15 mouse cellular contexts compared by ENCODE assay signal in the genomic region with DNA sequence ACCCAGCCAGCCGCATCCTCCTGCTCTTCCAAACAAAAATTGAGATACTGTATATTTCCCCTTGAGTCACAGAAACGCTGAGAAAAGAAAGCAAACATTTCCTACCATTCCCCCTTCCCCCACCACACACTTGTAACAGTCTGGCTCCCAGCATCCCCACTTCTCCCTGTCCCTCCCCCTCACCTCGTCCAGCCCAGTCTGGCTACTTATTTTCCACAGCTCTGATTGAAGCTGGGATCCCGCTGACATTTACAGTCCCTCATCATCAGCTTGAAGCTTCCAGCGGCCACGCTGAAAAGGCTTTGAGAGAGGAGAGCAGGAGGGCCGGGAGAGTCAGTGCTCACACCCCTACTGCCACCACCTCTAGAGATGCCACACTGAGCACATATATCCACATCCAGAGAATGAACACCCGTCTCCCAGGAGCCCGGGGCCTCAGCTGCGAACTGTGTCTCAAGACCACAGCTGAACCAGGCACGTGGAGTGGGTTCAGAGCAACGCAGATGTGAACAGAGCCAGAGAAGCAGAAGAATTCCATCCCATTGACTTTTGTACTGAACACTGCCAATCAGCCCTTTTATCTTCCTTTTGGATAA.
DNase-seq lines count a peak whose midpoint lies in the region; ATAC-seq lines count a peak whose summit lies in the region.
"Had no signal": no experiment of that assay in that cellular context is flagged by ENCODE, and none has a peak within 500 bp of the region (broad histone marks: within the 10 kb centered on the region; RNA-seq: fewer than 3 reads in every experiment).

No protein-coding gene starts in this region.

- DNase-seq in brain, adult 2 months (ENCODE audit: low read depth, low spot score) = peak; percentile 51
- no peak for DNase-seq in embryonic facial prominence, embryonic 10.5 days (ENCODE audit: low spot score)
- peak; percentile 45 for DNase-seq in hindbrain, embryonic 11.5 days (ENCODE audit: low spot score)
- peak; percentile 63 for DNase-seq in midbrain, embryonic 14.5 days
- no peak for DNase-seq in adrenal gland, adult 2 months
- DNase-seq in kidney, adult 8-10 months = no peak
- DNase-seq: cerebellum, adult 11-12 months; gastrocnemius, postnatal 10 days; heart, postnatal 36 days; kidney, adult 9 months; layer of hippocampus, adult 9-11 months; liver, embryonic 13.5 days; thymus, postnatal 14 days had no signal

- H3K36me3 ChIP-seq in embryonic facial prominence, embryonic 10.5 days (replicated peaks) = no peaks in the 10 kb centered on the region
- no peaks in the 10 kb centered on the region for H3K36me3 ChIP-seq in hindbrain, embryonic 11.5 days (ENCODE audit: control insufficient read depth, insufficient read depth, low read length)
- H3K36me3 ChIP-seq in midbrain, embryonic 14.5 days (ENCODE audit: control insufficient read depth, insufficient read depth, low read length) = no peaks in the 10 kb centered on the region
- H3K36me3 ChIP-seq: liver, embryonic 13.5 days; stomach, embryonic 15.5 days had no signal

- H3K4me1 ChIP-seq in embryonic facial prominence, embryonic 10.5 days = peaks cover 80% of the 10 kb centered on the region
- H3K4me1 ChIP-seq in hindbrain, embryonic 11.5 days (replicated peaks; ENCODE audit: control insufficient read depth, insufficient read depth, low read length) = peaks cover 22% of the 10 kb centered on the region
- peaks cover 49% of the 10 kb centered on the region for H3K4me1 ChIP-seq in midbrain, embryonic 14.5 days (ENCODE audit: control insufficient read depth, insufficient read depth, low read length)
- H3K4me1 ChIP-seq: liver, embryonic 13.5 days; stomach, embryonic 15.5 days had no signal

- no peak overlapping the region for H3K4me3 ChIP-seq in embryonic facial prominence, embryonic 10.5 days
- H3K4me3 ChIP-seq in hindbrain, embryonic 11.5 days (ENCODE audit: low read depth, low read length) = no peak overlapping the region
- H3K4me3 ChIP-seq in midbrain, embryonic 14.5 days (replicated peaks; ENCODE audit: low read depth, low read length) = no peak overlapping the region
- H3K4me3 ChIP-seq: liver, embryonic 13.5 days; stomach, embryonic 15.5 days had no signal

- ATAC-seq in hindbrain, embryonic 11.5 days (ENCODE audit: low FRiP score) = peak; percentile 62
- peak; percentile 24; the same call in 1 of the 2 replicates for ATAC-seq in midbrain, embryonic 14.5 days (ENCODE audit: low FRiP score, low TSS enrichment)
- no peak for ATAC-seq in monocyte, adult 5-6 weeks (replicated peaks; ENCODE audit: insufficient number of reproducible peaks, low FRiP score, low TSS enrichment, poor library complexity, severe bottlenecking)

- H3K9ac ChIP-seq in hindbrain, embryonic 11.5 days (ENCODE audit: low read depth, low read length) = no peak overlapping the region
- no peak overlapping the region for H3K9ac ChIP-seq in midbrain, embryonic 14.5 days (replicated peaks; ENCODE audit: low read length)
- H3K9ac ChIP-seq: liver, embryonic 13.5 days; stomach, embryonic 15.5 days had no signal

- H3K27ac ChIP-seq in embryonic facial prominence, embryonic 10.5 days (replicated peaks) = peak overlapping the region; percentile 57
- H3K27ac ChIP-seq in hindbrain, embryonic 11.5 days (ENCODE audit: low read depth, low read length) = peak overlapping the region; percentile 43
- H3K27ac ChIP-seq in midbrain, embryonic 14.5 days (replicated peaks; ENCODE audit: low read depth, low read length) = peak overlapping the region; percentile 67
- H3K27ac ChIP-seq: liver, embryonic 13.5 days; stomach, embryonic 15.5 days had no signal

- no peaks in the 10 kb centered on the region for H3K9me3 ChIP-seq in embryonic facial prominence, embryonic 10.5 days
- no peaks in the 10 kb centered on the region for H3K9me3 ChIP-seq in hindbrain, embryonic 11.5 days (ENCODE audit: control insufficient read depth, low read length)
- no peaks in the 10 kb centered on the region for H3K9me3 ChIP-seq in midbrain, embryonic 14.5 days (ENCODE audit: control insufficient read depth, low read length)
- H3K9me3 ChIP-seq: liver, embryonic 13.5 days; stomach, embryonic 15.5 days had no signal

- H3K4me2 ChIP-seq in hindbrain, embryonic 11.5 days (replicated peaks; ENCODE audit: low read depth, low read length) = no peak overlapping the region
- no peak overlapping the region for H3K4me2 ChIP-seq in midbrain, embryonic 14.5 days (ENCODE audit: low read length)
- H3K4me2 ChIP-seq: liver, embryonic 13.5 days; stomach, embryonic 15.5 days had no signal

- WGBS in embryonic facial prominence, embryonic 10.5 days = 37% methylated on average over 12 of the region's 12 CpGs
- WGBS in hindbrain, embryonic 11.5 days = 13% methylated on average over 12 of the region's 12 CpGs
- 18% methylated on average over 12 of the region's 12 CpGs for WGBS in midbrain, embryonic 14.5 days

- peaks cover 73% of the 10 kb centered on the region for H3K27me3 ChIP-seq in embryonic facial prominence, embryonic 10.5 days (replicated peaks; ENCODE audit: low read depth, poor library complexity, severe bottlenecking)
- peaks cover 13% of the 10 kb centered on the region for H3K27me3 ChIP-seq in hindbrain, embryonic 11.5 days (ENCODE audit: control insufficient read depth, insufficient read depth, low read length)
- H3K27me3 ChIP-seq in midbrain, embryonic 14.5 days (ENCODE audit: control insufficient read depth, insufficient read depth, low read length) = no peaks in the 10 kb centered on the region

Comparison
In these comparisons a context has a peak if more than half of its experiments do, and no peak if none do; other contexts are left out.
1. DNase-seq: peak in brain, adult 2 months (single experiment), hindbrain, embryonic 11.5 days (single experiment) and midbrain, embryonic 14.5 days (single experiment); none in embryonic facial prominence, embryonic 10.5 days (single experiment), adrenal gland, adult 2 months (single experiment) and kidney, adult 8-10 months (0 of 2).
2. Peak in every context shown above with its lines, with median percentiles within 50 percentile points of each other: H3K27ac ChIP-seq.